Mouse (Mus musculus) left cerebral cortex, postnatal 10 days (tissue): ENCODE measurements around the gene Ppp6r1. TPM values are rescaled to one million over a fixed set of nuclear protein-coding genes. Genes with fewer than 3 reads are reported as not detected.
"Not testable (repeated sequence)": the region's sequence is repeated elsewhere in the genome, so short reads cannot be mapped to it uniquely, and the experiment has no call there.

ENCODE experiments used
- DNase-seq, 2 experiments: peaks; one replicate each; pipeline ENCODE4 v3.0.0; 2021 to 2022; ENCODE audit warnings: low spot score in 2 of 2, mixed read lengths in 1 of 2; ENCODE audit errors: extremely low spot score in 1 of 2
- intact Hi-C: fragments of 180-260 bp; cut with DNase I; formaldehyde crosslinking; loops from one replicate; pipeline ENCODE4 v1.15.1; 2025
- total RNA-seq, 2 experiments: library from RNA; stranded (reverse); gene quantifications; 2 replicates each; pipeline ENCODE4 v1.2.3; 2021

The Ppp6r1 gene
- total RNA-seq, 2 experiments from 2014 or later, result 107 to 111 TPM

GRCm38 (mm10) chr7:4629586-4629985 lies 29.2 kb downstream of the Ppp6r1 start:
- intact Hi-C loops, result no loop called here
- DNase-seq, result no peak

GRCm38 (mm10) chr7:4625928-4626327 lies 32.9 kb downstream of the Ppp6r1 start:
- intact Hi-C loops, result no loop called here
- DNase-seq, result no peak

DNA sequence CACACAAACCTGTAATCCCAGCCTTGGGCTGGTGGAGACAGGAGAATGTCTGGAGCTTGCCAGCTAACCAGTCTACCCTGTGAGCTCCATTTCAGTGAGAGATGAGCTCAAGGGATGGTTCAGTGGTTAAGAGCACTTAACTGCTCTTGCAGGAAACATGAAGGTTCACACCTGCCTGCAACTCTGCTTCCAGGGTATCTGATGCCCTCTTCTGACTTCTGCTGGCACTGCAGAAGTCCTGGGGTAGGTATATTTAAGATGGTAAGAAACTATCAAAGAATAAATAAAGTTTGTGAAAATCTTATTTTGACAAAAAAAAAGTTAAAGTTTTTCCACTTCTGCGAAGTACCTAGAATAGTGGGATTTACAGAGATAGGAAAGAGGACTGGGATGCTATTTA lies 34.5 kb downstream of the Ppp6r1 start:
- intact Hi-C loops, result no loop called here
- DNase-seq, result no peak

DNA sequence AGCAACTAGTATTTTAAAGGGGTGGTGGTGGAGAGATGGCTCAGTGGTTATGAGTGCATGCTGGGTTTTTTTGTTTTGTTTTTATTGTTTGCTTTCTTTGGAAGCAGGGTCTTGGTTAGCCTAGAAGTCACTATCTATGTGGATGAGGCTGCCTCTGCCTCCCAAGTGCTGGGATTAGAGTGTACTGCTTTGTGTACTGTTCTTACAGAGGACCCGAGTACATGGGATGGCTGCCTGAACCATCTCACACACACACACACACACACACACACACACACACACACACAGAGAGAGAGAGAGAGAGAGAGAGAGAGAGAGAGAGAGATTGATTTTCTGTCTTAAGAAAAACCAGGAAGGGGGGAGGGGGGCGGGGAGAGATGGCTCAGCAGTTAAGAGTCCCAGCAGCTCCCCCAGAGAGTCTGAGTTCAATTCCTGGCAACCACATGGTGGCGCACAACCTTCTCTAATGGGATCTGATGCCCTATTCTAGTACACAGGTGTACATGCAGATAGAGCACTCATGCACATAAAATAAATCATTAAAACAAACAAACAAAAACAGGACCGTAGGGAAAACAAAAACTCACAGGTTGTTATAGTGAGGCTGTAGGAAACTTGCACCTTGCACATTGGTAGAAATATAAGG lies 35.2 kb downstream of the Ppp6r1 start:
- peak in 1 of 2 experiments; percentile 59 for DNase-seq
- intact Hi-C loops, result no loop called here

GRCm38 (mm10) chr7:4619979-4620378 lies 38.8 kb downstream of the Ppp6r1 start:
- no peak for DNase-seq
- intact Hi-C loops, result no loop called here

- DNase-seq, result no peak
- intact Hi-C loops, result no loop called here
Observed at GRCm38 (mm10) chr7:4613740-4614403, 44.9 kb downstream of the Ppp6r1 start.

DNA sequence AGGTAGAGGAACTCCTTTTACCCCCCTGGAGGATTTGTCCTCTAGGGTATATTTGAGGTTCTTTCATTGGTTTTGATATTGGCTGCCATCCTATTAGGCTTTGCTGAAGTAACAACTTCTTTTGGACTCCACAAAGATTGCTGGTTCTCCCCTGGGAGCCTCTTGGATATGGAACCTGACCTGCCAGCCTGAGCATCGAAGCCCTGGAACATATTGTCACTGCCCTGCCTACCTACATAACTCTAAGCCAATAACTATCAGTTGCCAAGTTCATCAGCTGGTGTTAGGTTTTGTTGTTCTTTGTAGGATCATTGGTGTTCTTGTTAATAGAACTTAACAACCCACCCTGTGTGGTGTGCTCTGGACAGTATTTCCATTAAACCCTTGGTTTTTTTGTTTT lies 45.9 kb downstream of the Ppp6r1 start:
- intact Hi-C loops, result no loop called here
- no peak for DNase-seq

GRCm38 (mm10) chr7:4612386-4612785 lies 46.4 kb downstream of the Ppp6r1 start:
- intact Hi-C loops, result no loop called here
- DNase-seq, result no peak

DNA sequence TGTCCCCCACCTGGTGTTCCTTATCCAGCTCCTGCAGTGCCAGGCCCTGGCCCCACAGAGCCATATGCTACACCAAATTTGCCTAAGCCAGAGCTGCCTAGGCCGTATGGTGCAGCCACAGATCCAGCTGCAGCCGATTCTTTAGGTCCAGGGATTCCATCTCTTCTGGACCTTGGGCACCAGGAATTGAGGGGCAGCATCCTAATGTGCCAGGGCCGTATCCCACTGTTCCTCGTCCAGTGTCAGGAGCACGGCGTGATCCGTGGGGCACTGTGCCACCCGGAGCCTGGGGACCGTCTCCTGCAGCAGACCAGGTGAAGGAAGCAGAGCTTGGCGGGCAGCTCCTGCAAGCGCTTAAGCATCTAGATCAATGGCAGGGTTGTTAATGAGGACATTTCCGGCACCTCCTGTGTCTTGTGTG lies 46.9 kb downstream of the Ppp6r1 start:
- intact Hi-C loops, result no loop called here
- no peak for DNase-seq

- no peak for DNase-seq
- intact Hi-C loops, result no loop called here
Observed at GRCm38 (mm10) chr7:4611511-4611910, 47.3 kb downstream of the Ppp6r1 start.

GRCm38 (mm10) chr7:4608002-4608401 lies 50.8 kb downstream of the Ppp6r1 start:
- intact Hi-C loops, result no loop called here
- DNase-seq, result no peak

DNA sequence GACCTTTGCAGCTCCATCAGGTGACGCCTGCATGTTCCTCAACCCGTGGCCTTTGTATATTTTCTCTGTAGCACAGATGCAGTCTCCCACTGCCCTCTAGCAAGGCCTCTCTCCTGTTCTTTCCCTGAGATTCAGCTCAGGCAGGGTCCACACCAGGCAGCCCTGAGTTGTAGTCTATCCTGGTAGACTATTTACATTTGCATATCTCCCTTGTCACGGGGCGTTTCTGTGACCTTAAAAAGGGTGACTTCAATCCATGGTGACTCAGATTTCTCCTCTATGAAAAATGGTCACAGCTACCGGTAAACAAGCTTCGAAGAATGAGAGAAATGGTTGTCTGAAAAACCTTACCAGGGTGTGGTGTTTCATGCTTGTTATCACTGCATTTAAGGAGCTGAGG lies 54.9 kb downstream of the Ppp6r1 start, which contains the start of gene Ptprh:
Gene Ptprh, minus strand, starts transcription at position 169 of the 400 bp plus-strand sequence.
- no peak for DNase-seq
- intact Hi-C loops, result loop anchor here (5.0 kb wide), 1 partner anchor 42 kb away; no protein-coding TSS in a partner anchor

DNA sequence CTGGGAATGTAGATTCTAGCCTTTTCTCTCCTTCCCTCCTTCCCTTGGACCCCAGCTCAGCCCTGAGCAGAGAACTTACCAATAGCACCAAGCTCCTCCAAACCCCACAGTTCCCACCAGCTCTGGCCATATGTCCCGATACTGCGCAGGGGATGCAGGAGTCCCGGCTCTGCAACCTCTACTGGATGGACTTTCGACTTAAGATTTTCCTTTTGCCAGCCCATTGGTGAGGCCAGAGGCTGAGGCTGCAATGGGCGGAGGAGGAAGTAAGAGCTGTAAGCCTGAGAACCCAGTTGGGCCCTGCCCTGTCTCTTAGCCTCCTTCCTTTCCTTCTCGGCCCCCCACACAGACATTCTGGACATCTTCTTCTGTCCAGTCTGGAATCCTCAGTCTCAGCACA lies 55.9 kb downstream of the Ppp6r1 start:
- no peak for DNase-seq
- intact Hi-C loops, result loop anchor here (5.0 kb wide), 1 partner anchor 41 kb away; no protein-coding TSS in a partner anchor

GRCm38 (mm10) chr7:4597046-4597445 lies 61.8 kb downstream of the Ppp6r1 start:
- DNase-seq, intact Hi-C loops: not testable (repeated sequence)

Other genes with a start within 250 kb of the Ppp6r1 start
- 10 to 100 TPM; 37.7 to 38.9 TPM for gene Rdh13, start 213.4 kb downstream of the Ppp6r1 start, total RNA-seq
- 1 to 10 TPM; 3.0 to 4.5 TPM for gene Eps8l1, start 198.3 kb downstream of the Ppp6r1 start, total RNA-seq
- gene Ppp1r12c, start 157.3 kb downstream of the Ppp6r1 start, total RNA-seq, result 100 to 1,000 TPM; 114 to 123 TPM
- 1 to 10 TPM; 2.0 to 3.1 TPM for gene Tnnt1, start 142.6 kb downstream of the Ppp6r1 start, total RNA-seq
- gene Tnni3, start 134.8 kb downstream of the Ppp6r1 start, total RNA-seq, result not detected
- under 1 TPM; 0.51 to 0.69 TPM for gene Dnaaf3, start 126.6 kb downstream of the Ppp6r1 start, total RNA-seq
- 100 to 1,000 TPM; 251 to 253 TPM for gene Syt5, start 111.5 kb downstream of the Ppp6r1 start, total RNA-seq
- 1 to 10 TPM; 1.0 to 1.6 TPM for gene Ptprh, start 55.0 kb downstream of the Ppp6r1 start, total RNA-seq
- gene Tmem86b, start 27.6 kb downstream of the Ppp6r1 start, total RNA-seq, result 10 to 100 TPM; 11.8 to 12.2 TPM
- gene Hspbp1, start 26.0 kb upstream of the Ppp6r1 start, total RNA-seq, result 100 to 1,000 TPM; 111 to 114 TPM
- gene Brsk1, start 31.6 kb upstream of the Ppp6r1 start, total RNA-seq, result 100 to 1,000 TPM; 312 to 319 TPM
- gene Tmem150b, start 66.2 kb upstream of the Ppp6r1 start, total RNA-seq, result not detected
- 10 to 100 TPM; 39.5 to 42.0 TPM for gene Kmt5c, start 81.1 kb upstream of the Ppp6r1 start, total RNA-seq
- gene Cox6b2, start 94.1 kb upstream of the Ppp6r1 start, total RNA-seq, result 1 to 10 TPM; 6.9 to 8.7 TPM
- gene Fam71e2, start 112.3 kb upstream of the Ppp6r1 start, total RNA-seq, result not detected
- gene Il11, start 123.8 kb upstream of the Ppp6r1 start, total RNA-seq, result 1 to 10 TPM in 1 of 2 experiments, under 1 TPM in 1; 0.73 to 1.1 TPM
- gene Tmem190, start 123.9 kb upstream of the Ppp6r1 start, total RNA-seq, result not detected
- 1 to 10 TPM; 4.1 to 5.2 TPM for gene Tmem238, start 130.6 kb upstream of the Ppp6r1 start, total RNA-seq
- 100 to 1,000 TPM; 484 to 532 TPM for gene Rpl28, start 133.9 kb upstream of the Ppp6r1 start, total RNA-seq
- 100 to 1,000 TPM; 145 to 159 TPM for gene Ube2s, start 153.6 kb upstream of the Ppp6r1 start, total RNA-seq
- 100 to 1,000 TPM; 104 to 111 TPM for gene Shisa7, start 185.7 kb upstream of the Ppp6r1 start, total RNA-seq
- 1 to 10 TPM; 2.0 to 3.4 TPM for gene Isoc2b, start 211.2 kb upstream of the Ppp6r1 start, total RNA-seq
- 1 to 10 TPM; 6.4 to 6.8 TPM for gene Isoc2a, start 218.1 kb upstream of the Ppp6r1 start, total RNA-seq
- under 1 TPM; 0.26 to 0.36 TPM for gene Gm36210, start 247.5 kb upstream of the Ppp6r1 start, total RNA-seq